Mouse (Mus musculus) hindbrain, embryonic 11.5 days (tissue): ENCODE data around the gene Cdk10. TPM values are rescaled to one million over a fixed set of nuclear protein-coding genes. Genes with fewer than 3 reads are reported as not detected.
"Not testable (repeated sequence)": the region's sequence is repeated elsewhere in the genome, so short reads cannot be mapped to it uniquely, and the experiment has no call there.

Experiments
- ATAC-seq: fragments of 200-750 bp; cut with Nextera tagmentation; 2 replicates; pipeline ENCODE4 v1.8.0; 2017; ENCODE audit warnings: mild to moderate bottlenecking, moderate TSS enrichment, moderate library complexity; ENCODE audit not compliant: low FRiP score
- DNase-seq: peaks from one replicate; pipeline ENCODE4 v3.0.0-alpha.2; 2015; ENCODE audit warnings: low spot score
- H3K27ac ChIP-seq: fragments of 300-500 bp; sonication (generic); 2 replicates; pipeline ENCODE4 v1.5.1; 2014; ENCODE audit warnings: mild to moderate bottlenecking, low read depth, low read length
- H3K27me3 ChIP-seq: fragments of 300-500 bp; sonication (generic); 2 replicates; pipeline ENCODE4 v1.6.1; 2014; ENCODE audit warnings: mild to moderate bottlenecking, low read length, moderate library complexity, mixed read lengths; ENCODE audit not compliant: control insufficient read depth, insufficient read depth
- H3K36me3 ChIP-seq: fragments of 300-500 bp; sonication (generic); 2 replicates; pipeline ENCODE4 v1.6.1; 2014; ENCODE audit warnings: mild to moderate bottlenecking, low read length, moderate library complexity, mixed read lengths; ENCODE audit not compliant: control insufficient read depth, insufficient read depth
- H3K4me1 ChIP-seq: fragments of 300-500 bp; sonication (generic); replicated peaks from 2 replicates; pipeline ENCODE4 v1.6.1; 2014; ENCODE audit warnings: low read length, mixed read lengths; ENCODE audit not compliant: control insufficient read depth, insufficient read depth
- H3K4me2 ChIP-seq: fragments of 300-500 bp; sonication (generic); replicated peaks from 2 replicates; pipeline ENCODE4 v1.6.1; 2014; ENCODE audit warnings: mild to moderate bottlenecking, low read depth, low read length
- H3K4me3 ChIP-seq: fragments of 300-500 bp; sonication (generic); 2 replicates; pipeline ENCODE4 v1.5.1; 2014; ENCODE audit warnings: low read depth, low read length
- H3K9ac ChIP-seq: fragments of 300-500 bp; sonication (generic); 2 replicates; pipeline ENCODE4 v1.6.1; 2014; ENCODE audit warnings: low read depth, low read length
- H3K9me3 ChIP-seq: fragments of 300-500 bp; sonication (generic); 2 replicates; pipeline ENCODE4 v1.6.1; 2016; ENCODE audit warnings: low read length; ENCODE audit not compliant: control insufficient read depth
- WGBS: fragments of 180-500 bp; shearing (Covaris S2); extraction: QIAGEN DNeasy Blood & Tissue Kit; methylation state at CpG from one replicate; pipeline ENCODE4 v1.1.7; 2014; 5-methylcytosine and 5-hydroxymethylcytosine counted together
- polyA plus RNA-seq: library from polyadenylated mRNA; unstranded; fragments of >200 nt; fragmentation: Nextera tagmentation; extraction: Ambion mirVana; gene quantifications from 2 replicates; pipeline ENCODE4 v1.2.1, GENCODE M21; 2014

The Cdk10 gene
- polyA plus RNA-seq, 1 experiment from 2014 or later = 32.3 TPM

DNA sequence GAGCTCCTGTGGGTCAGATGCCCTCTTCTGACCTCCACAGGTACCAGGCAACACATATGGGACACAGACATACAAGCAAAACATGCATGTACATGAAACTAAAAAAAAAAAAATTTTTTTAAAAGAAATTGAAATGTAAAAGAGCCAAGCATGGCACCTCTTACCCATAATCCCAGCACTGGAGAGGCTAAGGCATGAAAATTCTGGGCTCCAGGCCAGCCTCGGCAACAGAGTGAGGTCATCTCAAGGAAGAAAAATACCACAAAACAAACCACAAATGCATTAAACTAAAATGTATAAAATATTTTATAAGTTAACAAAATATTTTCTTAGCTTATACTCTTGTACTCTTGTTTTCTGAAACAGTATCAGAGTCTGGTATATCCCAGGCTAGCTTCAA is 3.7 kb upstream of the Cdk10 start:
- ATAC-seq = no peak
- H3K9ac ChIP-seq = no peak overlapping the region

DNA sequence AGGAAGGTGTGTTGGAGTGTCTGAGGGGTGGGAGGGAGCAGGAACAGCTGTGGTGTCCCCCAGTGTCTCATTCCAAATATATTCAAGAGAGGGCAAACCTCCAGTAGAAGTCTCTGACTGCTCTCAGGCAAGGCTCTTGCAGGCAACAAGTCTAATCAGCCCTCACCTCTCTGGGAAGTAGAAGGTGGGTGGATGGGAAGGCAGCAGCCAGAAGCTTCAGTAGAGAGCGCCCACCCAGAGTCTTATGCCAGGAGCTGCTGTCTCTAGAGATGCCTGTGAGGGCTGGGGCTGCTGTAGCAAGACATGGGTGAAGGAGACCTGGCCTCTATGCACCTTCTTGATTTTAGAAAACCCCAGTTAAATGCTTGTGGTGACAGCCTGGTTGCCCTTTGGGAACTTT is 3.8 kb downstream of the Cdk10 start:
- 90% methylated on average over 1 of the region's 1 CpGs for WGBS
- ATAC-seq (no peak), DNase-seq (no peak)
- Histone ChIP-seq H3K27me3 (no peaks in the 10 kb centered on the region), H3K27ac (no peak overlapping the region), H3K4me3 (no peak overlapping the region), H3K9me3 (no peaks in the 10 kb centered on the region), H3K4me2 (no peak overlapping the region), H3K9ac (no peak overlapping the region), H3K4me1 (peaks cover 6% of the 10 kb centered on the region), H3K36me3 (no peaks in the 10 kb centered on the region)

More for the DNA sequence above, 3.7 kb upstream of the Cdk10 start:
- Histone ChIP-seq H3K4me3 (no peak overlapping the region), H3K27ac (no peak overlapping the region), H3K9me3 (no peaks in the 10 kb centered on the region), H3K4me1 (peaks cover 6% of the 10 kb centered on the region), H3K36me3 (no peaks in the 10 kb centered on the region), H3K4me2 (no peak overlapping the region), H3K27me3 (no peaks in the 10 kb centered on the region)
- WGBS = 90% methylated on average over 1 of the region's 1 CpGs
- DNase-seq = no peak

DNA sequence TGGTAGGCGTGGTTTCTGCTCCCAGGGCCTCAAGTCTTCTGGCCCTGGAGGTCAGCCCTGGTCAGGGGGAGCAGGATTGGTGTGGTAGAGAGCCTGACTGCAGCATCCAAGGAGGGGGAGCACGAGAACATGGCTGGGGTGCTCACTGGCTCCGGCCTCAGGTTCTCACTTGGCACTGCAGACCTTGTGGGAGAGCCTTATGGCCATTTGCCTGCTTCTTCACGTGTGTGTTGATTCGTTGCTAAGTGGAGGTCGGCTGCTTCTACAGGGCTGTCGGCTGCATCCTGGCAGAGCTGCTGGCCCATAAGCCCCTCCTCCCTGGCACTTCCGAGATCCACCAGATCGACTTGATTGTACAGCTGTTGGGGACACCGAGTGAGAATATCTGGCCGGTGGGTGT is 5.7 kb downstream of the Cdk10 start:
- H3K4me3 ChIP-seq, H3K9me3 ChIP-seq, ATAC-seq, DNase-seq, H3K9ac ChIP-seq, H3K4me2 ChIP-seq, H3K4me1 ChIP-seq, H3K36me3 ChIP-seq, H3K27ac ChIP-seq: not testable (repeated sequence)
- H3K27me3 ChIP-seq = peaks cover 13% of the 10 kb centered on the region
- WGBS = 90% methylated on average over 10 of the region's 11 CpGs

DNA sequence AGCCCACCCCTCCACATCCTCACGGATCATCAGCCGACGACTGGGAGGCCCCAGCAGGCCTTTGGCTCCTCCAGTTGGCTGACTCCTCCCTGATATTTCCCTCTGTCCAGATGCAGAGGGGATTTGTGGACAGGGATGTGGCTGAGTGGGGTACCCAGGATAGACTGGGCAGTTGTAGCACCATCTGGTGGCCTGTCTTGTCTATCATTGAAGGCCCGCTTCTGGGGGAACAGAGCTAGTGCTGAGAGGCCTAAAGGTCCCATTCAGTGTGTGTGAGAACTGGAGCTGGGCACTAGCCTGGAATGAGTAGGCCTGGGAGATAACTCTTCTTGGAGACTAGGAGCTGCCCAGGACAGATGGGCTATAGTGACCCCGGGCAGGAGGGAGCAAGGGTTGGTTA is 7.1 kb downstream of the Cdk10 start:
- H3K4me1 ChIP-seq = peaks cover 6% of the 10 kb centered on the region
- 56% methylated on average over 5 of the region's 5 CpGs for WGBS
- H3K9ac ChIP-seq = no peak overlapping the region
- H3K4me3 ChIP-seq = no peak overlapping the region
- no peak overlapping the region for H3K27ac ChIP-seq
- H3K9me3 ChIP-seq = no peaks in the 10 kb centered on the region
- ATAC-seq = no peak
- no peaks in the 10 kb centered on the region for H3K36me3 ChIP-seq
- DNase-seq = peak; percentile 22
- no peak overlapping the region for H3K4me2 ChIP-seq
- H3K27me3 ChIP-seq = peaks cover 19% of the 10 kb centered on the region

DNA sequence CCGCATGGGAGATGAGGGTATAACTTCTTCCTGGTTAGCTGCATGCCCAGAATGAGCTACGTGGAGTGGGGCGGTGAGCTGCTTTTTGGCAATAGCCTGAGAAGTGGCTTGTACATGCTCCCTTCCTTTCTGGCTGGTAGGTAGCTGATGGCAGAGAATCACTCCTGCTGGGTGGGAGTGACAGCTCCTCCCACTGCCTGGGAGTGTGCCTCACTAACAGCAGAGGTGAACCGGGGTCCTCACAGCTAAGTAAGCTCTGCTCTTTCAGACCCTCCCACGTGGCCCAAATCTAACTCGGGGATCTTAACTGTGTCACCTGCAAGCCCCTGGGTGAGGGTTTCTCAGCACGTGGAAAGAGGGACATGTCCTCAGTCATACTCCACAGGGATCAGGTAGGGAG is 7.9 kb downstream of the Cdk10 start:
- Histone ChIP-seq H3K4me3 (no peak overlapping the region), H3K27ac (no peak overlapping the region), H3K4me1 (peaks cover 6% of the 10 kb centered on the region), H3K9ac (no peak overlapping the region), H3K36me3 (no peaks in the 10 kb centered on the region), H3K4me2 (no peak overlapping the region; the same call in 1 of the 2 replicates), H3K9me3 (no peaks in the 10 kb centered on the region), H3K27me3 (peaks cover 20% of the 10 kb centered on the region)
- 42% methylated on average over 7 of the region's 7 CpGs for WGBS
- no peak for ATAC-seq
- DNase-seq = no peak

DNA sequence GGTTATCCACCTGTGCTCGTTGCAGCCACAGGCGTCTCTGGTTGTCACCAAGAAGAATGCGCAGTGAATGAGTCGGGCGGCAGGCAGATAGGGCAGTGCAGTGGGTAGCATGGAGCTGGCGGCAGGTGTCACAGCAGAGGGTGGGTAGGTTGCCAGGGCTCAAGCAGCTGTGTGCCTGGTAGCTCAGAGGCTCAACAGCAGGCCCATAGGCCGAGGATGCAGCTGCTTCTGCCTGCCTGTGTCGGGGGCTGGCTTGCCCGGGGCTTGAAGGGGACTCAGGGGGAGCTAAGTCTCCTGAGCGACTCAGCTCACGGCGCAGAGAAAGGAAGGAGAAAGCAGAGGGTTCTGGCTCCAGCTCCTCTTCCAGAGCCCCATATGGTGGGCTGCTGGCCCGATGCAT is 8.7 kb downstream of the Cdk10 start:
- ATAC-seq (no peak), DNase-seq (no peak)
- H3K36me3 ChIP-seq = no peaks in the 10 kb centered on the region
- H3K4me1 ChIP-seq = peaks cover 6% of the 10 kb centered on the region
- peaks cover 21% of the 10 kb centered on the region for H3K27me3 ChIP-seq
- no peak overlapping the region for H3K4me3 ChIP-seq
- no peak overlapping the region for H3K4me2 ChIP-seq
- WGBS = 58% methylated on average over 13 of the region's 13 CpGs
- H3K9ac ChIP-seq = no peak overlapping the region
- H3K27ac ChIP-seq = no peak overlapping the region
- no peaks in the 10 kb centered on the region for H3K9me3 ChIP-seq

DNA sequence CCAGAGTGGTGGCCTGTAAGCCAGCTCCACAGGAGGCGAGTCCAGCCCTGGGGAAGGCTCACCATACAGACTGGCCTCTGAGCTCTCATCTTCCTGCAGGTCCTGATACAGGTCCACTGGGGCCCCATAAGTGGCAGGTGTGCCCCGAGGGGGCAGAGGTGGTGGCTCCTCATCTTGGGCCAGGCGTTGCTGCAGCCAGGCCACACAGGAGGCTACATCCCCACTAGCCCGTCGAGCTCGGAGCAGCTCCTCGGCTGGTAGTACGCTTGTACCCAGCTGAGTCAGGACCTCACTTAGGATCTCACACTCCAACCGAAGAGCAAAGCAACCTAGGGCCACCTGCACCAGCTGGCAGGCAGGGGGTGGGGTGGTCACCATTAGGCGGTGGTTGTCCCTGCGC is 9.1 kb downstream of the Cdk10 start:
- Histone ChIP-seq H3K4me3 (no peak overlapping the region), H3K4me2 (no peak overlapping the region), H3K27me3 (peaks cover 21% of the 10 kb centered on the region), H3K4me1 (peaks cover 6% of the 10 kb centered on the region), H3K27ac (no peak overlapping the region), H3K9ac (no peak overlapping the region), H3K36me3 (no peaks in the 10 kb centered on the region), H3K9me3 (no peaks in the 10 kb centered on the region)
- WGBS = 76% methylated on average over 11 of the region's 11 CpGs
- ATAC-seq (no peak), DNase-seq (no peak)

DNA sequence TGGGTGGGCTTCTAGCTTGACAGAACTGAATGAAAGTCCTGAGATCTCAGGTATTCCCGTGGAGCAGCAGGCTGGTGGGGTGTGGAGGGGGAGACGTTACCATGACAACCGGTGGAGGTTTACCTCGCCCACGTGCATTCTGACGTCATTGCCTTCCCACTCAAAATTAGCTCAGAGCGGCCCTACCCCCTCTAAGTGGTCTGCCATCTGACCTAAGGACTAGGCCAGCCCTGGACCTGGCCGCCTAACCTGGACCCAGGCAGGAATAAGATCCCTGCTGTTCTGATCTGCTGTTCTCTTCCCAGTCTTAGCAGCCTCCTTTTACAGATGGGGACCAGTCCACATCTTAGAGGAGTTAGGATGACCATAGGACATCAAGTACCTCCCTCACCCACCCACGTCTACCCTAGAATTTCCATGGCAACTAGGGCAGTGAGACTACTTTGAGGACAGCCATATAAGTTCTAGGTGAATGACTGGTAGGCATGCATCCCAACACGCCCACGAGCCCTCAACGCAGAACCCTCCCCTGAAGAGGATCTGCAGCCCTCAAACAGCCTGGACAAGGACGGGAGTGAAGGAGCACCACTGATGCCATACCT is 10.4 kb downstream of the Cdk10 start:
- H3K4me3 ChIP-seq = peak overlapping the region; percentile 43
- H3K9me3 ChIP-seq = no peaks in the 10 kb centered on the region
- H3K4me1 ChIP-seq = peaks cover 6% of the 10 kb centered on the region
- peaks cover 21% of the 10 kb centered on the region for H3K27me3 ChIP-seq
- WGBS = 39% methylated on average over 13 of the region's 13 CpGs
- DNase-seq = no peak
- H3K9ac ChIP-seq = peak overlapping the region; percentile 52
- ATAC-seq = no peak
- no peaks in the 10 kb centered on the region for H3K36me3 ChIP-seq
- H3K27ac ChIP-seq = no peak overlapping the region
- H3K4me2 ChIP-seq = peak overlapping the region; percentile 88
